Mouse (Mus musculus) testis, adult 2 months (tissue): ENCODE data around the gene Ptgir. TPM values are rescaled to one million over a fixed set of nuclear protein-coding genes. Genes with fewer than 3 reads are reported as not detected.

Source experiments
- H3K27ac ChIP-seq: fragments of 200-500 bp; 2 replicates; pipeline ENCODE4 v1.5.1; 2012; ENCODE audit warnings: low read depth, low read length; ENCODE audit not compliant: control insufficient read depth, insufficient read depth
- H3K27me3 ChIP-seq: fragments of 200-500 bp; 2 replicates; pipeline ENCODE4 v1.6.1; 2012; ENCODE audit warnings: mild to moderate bottlenecking, low read length, moderate library complexity; ENCODE audit not compliant: control insufficient read depth, insufficient read depth
- H3K36me3 ChIP-seq: fragments of 200-500 bp; 2 replicates; pipeline ENCODE4 v1.6.1; 2012; ENCODE audit warnings: mild to moderate bottlenecking, low read length; ENCODE audit not compliant: control insufficient read depth, insufficient read depth
- H3K4me1 ChIP-seq: fragments of 200-500 bp; 2 replicates; pipeline ENCODE4 v1.6.1; 2012; ENCODE audit warnings: low read length; ENCODE audit not compliant: control insufficient read depth, insufficient read depth
- H3K4me3 ChIP-seq: fragments of 200-500 bp; 2 replicates; pipeline ENCODE4 v1.5.1; 2012; ENCODE audit warnings: low read depth, mild to moderate bottlenecking, low read length, moderate library complexity, mixed read lengths; ENCODE audit not compliant: control insufficient read depth
- CTCF ChIP-seq: fragments of 200-500 bp; IDR thresholded peaks from 2 replicates; pipeline ENCODE4 v1.5.1; 2012; ENCODE audit warnings: low read depth, mild to moderate bottlenecking, inconsistent platforms, low read length, moderate library complexity; ENCODE audit not compliant: control insufficient read depth, insufficient read depth, insufficient replicate concordance
- POLR2A ChIP-seq: fragments of 200-500 bp; IDR thresholded peaks from 2 replicates; pipeline ENCODE4 v1.6.1; 2012; ENCODE audit warnings: low read depth, mild to moderate bottlenecking, inconsistent platforms, low read length, moderate library complexity; ENCODE audit not compliant: control insufficient read depth
- polyA plus RNA-seq: library from polyadenylated mRNA; depleted of rRNA; stranded (reverse); fragments of >200 nt; gene quantifications from 2 replicates; pipeline ENCODE4 v1.2.3, GENCODE M21; 2012

Gene Ptgir
- polyA plus RNA-seq, 1 experiment, result 0.20 TPM

- peak; percentile 80; the same call in 1 of the 2 replicates for TF ChIP-seq POLR2A
- TF ChIP-seq CTCF, result no peak
- no peaks in the 10 kb centered on the region for H3K27me3 ChIP-seq
- no peaks in the 10 kb centered on the region for H3K36me3 ChIP-seq
- H3K4me3 ChIP-seq, result peak overlapping the region; percentile 83
- H3K27ac ChIP-seq, result peak overlapping the region; percentile 82
- H3K4me1 ChIP-seq, result peaks cover 34% of the 10 kb centered on the region
Observed at GRCm38 (mm10) chr7:16945419-16945818, 39.1 kb downstream of the Ptgir start.

GRCm38 (mm10) chr7:16946441-16947348, 40.4 kb downstream of the Ptgir start:
- H3K4me1 ChIP-seq, result peaks cover 37% of the 10 kb centered on the region
- TF ChIP-seq POLR2A, result 0 out of 2 replicates have a peak, but pooled peaks have one; percentile 12
- TF ChIP-seq CTCF, result no peak
- peak overlapping the region; percentile 45; the same call in 1 of the 2 replicates for H3K27ac ChIP-seq
- H3K27me3 ChIP-seq, result no peaks in the 10 kb centered on the region
- peak overlapping the region; percentile 83 for H3K4me3 ChIP-seq
- H3K36me3 ChIP-seq, result no peaks in the 10 kb centered on the region; the same call in 1 of the 2 replicates

DNA sequence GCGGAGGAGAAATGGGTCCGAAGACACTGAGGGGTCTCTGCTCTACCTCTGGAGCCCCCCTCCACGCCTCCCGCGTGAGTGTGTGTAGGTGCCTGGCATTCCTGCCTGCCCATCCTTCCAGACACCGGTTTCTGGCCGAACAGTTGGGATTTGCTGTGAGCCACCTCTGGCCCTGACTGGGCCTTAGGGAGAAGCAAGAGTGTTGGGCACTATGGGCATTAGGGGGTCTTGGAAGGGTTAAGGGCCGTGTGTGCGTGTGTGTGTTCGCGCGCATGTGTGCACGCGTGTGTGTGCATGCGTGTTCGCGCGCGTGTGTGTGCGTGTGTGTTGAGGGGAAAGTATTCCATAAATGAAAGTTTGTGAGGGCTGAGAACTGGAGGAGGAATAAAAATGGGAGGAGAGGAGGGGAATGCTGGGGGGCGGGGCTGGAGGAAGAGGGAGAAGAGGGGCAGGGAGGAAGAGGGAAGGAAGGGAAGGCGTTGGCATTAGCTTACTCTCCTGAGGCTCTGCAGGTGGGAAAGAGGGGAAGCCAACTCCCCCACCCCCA, 41.1 kb downstream of the Ptgir start:
- Histone ChIP-seq H3K36me3 (no peaks in the 10 kb centered on the region; the same call in 1 of the 2 replicates), H3K4me3 (peak overlapping the region; percentile 83), H3K4me1 (peaks cover 37% of the 10 kb centered on the region), H3K27ac (no peak overlapping the region), H3K27me3 (no peaks in the 10 kb centered on the region)
- no peak for TF ChIP-seq CTCF
- TF ChIP-seq POLR2A, result no peak

- Histone ChIP-seq H3K27ac (0 out of 2 replicates have a peak overlapping the region, but pooled peaks have one; percentile 43), H3K4me3 (peak overlapping the region; percentile 96), H3K36me3 (no peaks in the 10 kb centered on the region; the same call in 1 of the 2 replicates), H3K27me3 (no peaks in the 10 kb centered on the region), H3K4me1 (peaks cover 37% of the 10 kb centered on the region)
- TF ChIP-seq CTCF (no peak), POLR2A (no peak; the same call in 1 of the 2 replicates)
Observed at GRCm38 (mm10) chr7:16947959-16948361, 41.7 kb downstream of the Ptgir start.

- peak overlapping the region; percentile 94; the same call in 1 of the 2 replicates for H3K27ac ChIP-seq
- peak overlapping the region; percentile 96 for H3K4me3 ChIP-seq
- H3K4me1 ChIP-seq, result peaks cover 37% of the 10 kb centered on the region
- H3K27me3 ChIP-seq, result no peaks in the 10 kb centered on the region
- TF ChIP-seq POLR2A, result peak; percentile 27; the same call in 1 of the 2 replicates
- no peak for TF ChIP-seq CTCF
- H3K36me3 ChIP-seq, result no peaks in the 10 kb centered on the region; the same call in 1 of the 2 replicates
Observed at GRCm38 (mm10) chr7:16948923-16949458, 42.7 kb downstream of the Ptgir start.

DNA sequence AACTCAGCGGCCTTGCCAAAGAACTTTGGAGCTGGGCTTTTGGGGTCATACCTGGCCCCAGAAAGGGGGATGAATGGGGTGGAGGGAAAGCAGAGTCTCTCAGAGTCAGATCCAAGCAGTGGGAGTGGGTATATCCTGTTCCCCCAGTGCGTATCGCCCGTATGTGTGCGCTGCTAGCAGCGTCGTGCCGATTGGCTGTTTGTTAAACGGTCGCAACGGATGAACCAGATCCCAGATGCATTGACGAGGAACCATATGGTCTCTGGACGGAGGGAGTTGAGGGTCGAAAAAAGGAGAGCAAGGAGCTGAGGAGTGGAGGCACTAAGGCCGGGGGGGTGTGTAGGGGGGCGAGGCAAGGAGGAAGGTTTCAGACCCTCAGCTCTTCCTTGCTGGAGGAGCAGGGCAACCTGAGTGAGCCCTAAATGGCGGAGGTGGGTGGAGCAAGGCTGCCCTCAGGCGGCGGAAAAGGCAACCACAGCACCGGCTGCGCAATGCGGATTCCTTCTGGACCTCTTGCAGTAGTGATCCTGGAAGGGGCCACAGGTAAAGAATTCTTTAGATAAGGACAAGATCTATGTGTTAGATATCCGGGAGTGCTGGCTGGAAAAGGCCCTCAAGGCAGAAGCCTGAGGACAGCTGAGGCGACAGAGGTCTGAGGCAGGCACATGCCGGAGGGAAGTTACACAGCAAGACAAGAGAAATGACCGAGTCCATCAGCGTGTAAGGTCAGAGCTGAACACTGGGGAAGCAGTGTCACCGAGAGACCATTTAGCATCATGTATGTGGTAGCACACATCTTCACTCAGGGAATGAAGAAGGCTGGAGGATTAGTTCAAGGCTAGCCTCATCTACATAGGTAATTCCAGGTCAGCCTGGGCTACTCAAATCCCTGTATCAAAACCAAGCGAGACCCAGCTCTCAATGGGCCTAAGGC, 43.9 kb downstream of the Ptgir start:
- H3K4me1 ChIP-seq, result peaks cover 31% of the 10 kb centered on the region
- peak overlapping the region; percentile 94 for H3K27ac ChIP-seq
- H3K36me3 ChIP-seq, result no peaks in the 10 kb centered on the region; the same call in 1 of the 2 replicates
- peak overlapping the region; percentile 96 for H3K4me3 ChIP-seq
- no peaks in the 10 kb centered on the region for H3K27me3 ChIP-seq
- TF ChIP-seq CTCF (peak; percentile 71; the same call in 1 of the 2 replicates), POLR2A (peak; percentile 90)
